8 mouse cellular contexts compared by ENCODE assay signal in the genomic region with DNA sequence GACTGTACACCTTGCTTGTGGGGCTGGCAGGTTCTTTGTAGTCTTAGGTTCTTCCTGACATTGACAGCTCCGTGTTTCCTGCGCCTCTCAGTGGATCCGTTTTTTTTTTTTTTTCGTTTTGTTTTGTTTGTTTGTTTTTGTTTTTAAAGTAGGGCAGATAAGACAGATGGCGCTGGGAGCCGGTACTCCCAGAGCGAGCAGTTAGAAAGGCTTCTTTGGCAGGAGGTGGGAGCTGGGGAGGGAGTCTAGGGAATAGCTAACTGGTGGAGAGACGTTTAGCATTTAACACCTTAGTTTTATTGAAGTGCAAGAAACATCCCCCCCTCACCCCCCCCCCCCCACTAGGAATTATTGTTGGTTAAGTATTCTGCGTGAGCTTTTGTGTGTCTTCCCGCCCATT. TPM values are rescaled to one million over a fixed set of nuclear protein-coding genes. Genes with fewer than 3 reads are reported as not detected.
A peak's percentile ranks its signal among the peaks of the same experiment; 100 is the strongest.
DNase-seq lines count a peak whose midpoint lies in the region; ATAC-seq and TF ChIP-seq lines count a peak whose summit lies in the region.

No protein-coding gene starts in this region.

- no peaks in the 10 kb centered on the region for H3K27me3 ChIP-seq in heart, embryonic 15.5 days
- peaks cover 6% of the 10 kb centered on the region; the same call in 1 of the 2 replicates for H3K27me3 ChIP-seq in G1E (ENCODE audit: insufficient read depth, low read length)
- H3K27me3 ChIP-seq in forebrain, embryonic 11.5 days (ENCODE audit: control insufficient read depth, insufficient read depth, low read length), result no peaks in the 10 kb centered on the region
- no peaks in the 10 kb centered on the region for H3K27me3 ChIP-seq in liver, embryonic 16.5 days (ENCODE audit: control insufficient read depth, insufficient read depth, low read depth, low read length)

- H3K4me3 ChIP-seq in heart, embryonic 15.5 days, result peak overlapping the region; percentile 81
- H3K4me3 ChIP-seq in G1E (ENCODE audit: low read depth, low read length), result peak overlapping the region; percentile 94
- peak overlapping the region; percentile 89 for H3K4me3 ChIP-seq in forebrain, embryonic 11.5 days (ENCODE audit: low read depth, low read length)
- H3K4me3 ChIP-seq in liver, embryonic 16.5 days (ENCODE audit: low read depth, low read length), result peak overlapping the region; percentile 91

- H3K27ac ChIP-seq in heart, embryonic 15.5 days, result no peak overlapping the region; the same call in 1 of the 2 replicates
- peak overlapping the region; percentile 80 for H3K27ac ChIP-seq in forebrain, embryonic 11.5 days (ENCODE audit: low read depth, low read length)
- peak overlapping the region; percentile 82 for H3K27ac ChIP-seq in liver, embryonic 16.5 days (ENCODE audit: low read length)

- H3K4me1 ChIP-seq in heart, embryonic 15.5 days (replicated peaks), result peaks cover 16% of the 10 kb centered on the region
- H3K4me1 ChIP-seq in G1E (ENCODE audit: insufficient read depth, low read depth, low read length), result peaks cover 18% of the 10 kb centered on the region
- H3K4me1 ChIP-seq in forebrain, embryonic 11.5 days (replicated peaks; ENCODE audit: control insufficient read depth, insufficient read depth, low read length), result peaks cover 6% of the 10 kb centered on the region; the same call in 1 of the 2 replicates
- H3K4me1 ChIP-seq in liver, embryonic 16.5 days (ENCODE audit: control insufficient read depth, low read depth, low read length), result peaks cover 4% of the 10 kb centered on the region

- intact Hi-C loops in heart, postnatal 25 days (cut with DNase I), result loop anchor here (10.0 kb wide), 3 partner anchors 133 to 417 kb away; a partner anchor contains a TSS

- 0% methylated on average over 10 of the region's 10 CpGs for WGBS in heart, embryonic 15.5 days
- WGBS in forebrain, embryonic 11.5 days, result 0% methylated on average over 10 of the region's 10 CpGs
- WGBS in liver, embryonic 16.5 days (ENCODE audit: insufficient replicate concordance), result 1% methylated on average over 10 of the region's 10 CpGs

- peak overlapping the region; percentile 74 for H3K9ac ChIP-seq in heart, embryonic 15.5 days
- peak overlapping the region; percentile 91 for H3K9ac ChIP-seq in forebrain, embryonic 11.5 days (ENCODE audit: low read length)
- H3K9ac ChIP-seq in liver, embryonic 16.5 days (ENCODE audit: low read depth, low read length), result peak overlapping the region; percentile 87

- H3K9me3 ChIP-seq in heart, embryonic 15.5 days (replicated peaks), result no peaks in the 10 kb centered on the region
- no peaks in the 10 kb centered on the region for H3K9me3 ChIP-seq in G1E (replicated peaks)
- H3K9me3 ChIP-seq in forebrain, embryonic 11.5 days (ENCODE audit: control insufficient read depth, low read length), result no peaks in the 10 kb centered on the region
- no peaks in the 10 kb centered on the region for H3K9me3 ChIP-seq in liver, embryonic 16.5 days (replicated peaks; ENCODE audit: control insufficient read depth, low read length)

- TF ChIP-seq CTCF in G1E (IDR thresholded peaks at IDR 0.05; ENCODE audit: low read depth, low read length), result no peak

- no peaks in the 10 kb centered on the region for H3K36me3 ChIP-seq in heart, embryonic 15.5 days
- peaks cover 6% of the 10 kb centered on the region for H3K36me3 ChIP-seq in G1E (replicated peaks)
- H3K36me3 ChIP-seq in forebrain, embryonic 11.5 days (ENCODE audit: control insufficient read depth, insufficient read depth, low read length), result no peaks in the 10 kb centered on the region
- no peaks in the 10 kb centered on the region for H3K36me3 ChIP-seq in liver, embryonic 16.5 days (ENCODE audit: control insufficient read depth, insufficient read depth)

- peak overlapping the region; percentile 77 for H3K4me2 ChIP-seq in heart, embryonic 15.5 days
- H3K4me2 ChIP-seq in forebrain, embryonic 11.5 days (ENCODE audit: low read depth, low read length, severe bottlenecking), result peak overlapping the region; percentile 65
- H3K4me2 ChIP-seq in liver, embryonic 16.5 days (ENCODE audit: low read depth, low read length), result peak overlapping the region; percentile 85

- no peak for DNase-seq in heart, postnatal 25 days (ENCODE audit: low spot score)
- peak; percentile 1 for DNase-seq in G1E (ENCODE audit: low spot score)
- no peak for DNase-seq in forebrain, embryonic 11.5 days (ENCODE audit: low spot score)
- no peak for DNase-seq in urinary bladder, postnatal 36 days (ENCODE audit: low spot score in 2 of 2)
- no peak for DNase-seq in adrenal gland, adult 18-20 months (ENCODE audit: low spot score in 2 of 2)
- no peak for DNase-seq in kidney, adult 18-20 months

- no peak for ATAC-seq in heart, embryonic 15.5 days (replicated peaks; ENCODE audit: insufficient number of reproducible peaks, insufficient read depth, low FRiP score, low read depth)
- ATAC-seq in G1E (ENCODE audit: extremely low read depth, insufficient number of reproducible peaks, low FRiP score, poor library complexity, severe bottlenecking), result no peak
- ATAC-seq in forebrain, embryonic 11.5 days (replicated peaks; ENCODE audit: low FRiP score), result no peak
- no peak for ATAC-seq in liver, embryonic 16.5 days (ENCODE audit: low read depth)

RNA-seq across cellular contexts. Expression of a gene that starts 0.8 kb away (rescaled TPM):
- 1.9 and 2.4 TPM in 2 replicates for polyA plus RNA-seq in heart, embryonic 15.5 days (2015; fragmentation: Nextera tagmentation; extraction: Ambion mirVana)
- total RNA-seq in heart, postnatal 25 days (2021), result 1 to 10 TPM; 2.1 to 2.2 TPM
- 39.3 and 41.7 TPM in 2 replicates for total RNA-seq in G1E (2014; fragmentation: Nextera tagmentation)
- total RNA-seq in G1E (2017), result 16.0 and 19.7 TPM in 2 replicates
- 1.3 and 1.6 TPM in 2 replicates for polyA plus RNA-seq in G1E (2012)
- polyA plus RNA-seq in forebrain, embryonic 11.5 days (2014; fragmentation: Nextera tagmentation; extraction: Ambion mirVana), result 11.8 and 13.5 TPM in 2 replicates
- polyA plus RNA-seq in liver, embryonic 16.5 days (2015; fragmentation: Nextera tagmentation; extraction: Ambion mirVana), result 1.5 TPM in 2 replicates
- 1 to 10 TPM; 7.2 to 8.2 TPM for total RNA-seq in adrenal gland, adult 18-20 months (2021)
